Mouse (Mus musculus) thymus, adult 2 months (tissue): Measurements from ENCODE around the gene Stx8. TPM values are rescaled to one million over a fixed set of nuclear protein-coding genes. Genes with fewer than 3 reads are reported as not detected.

Experiments used
- DNase-seq: peaks from one replicate; pipeline ENCODE4 v3.0.0; 2021
- H3K27ac ChIP-seq: fragments of 200-500 bp; 2 replicates; pipeline ENCODE4 v1.5.1; 2012; ENCODE audit warnings: low read length, control low read depth; ENCODE audit not compliant: control insufficient read depth, insufficient read depth
- H3K27me3 ChIP-seq: fragments of 200-500 bp; 2 replicates; pipeline ENCODE4 v1.6.1; 2012; ENCODE audit warnings: mild to moderate bottlenecking, low read length, moderate library complexity, mixed read lengths; ENCODE audit not compliant: control insufficient read depth, insufficient read depth
- H3K36me3 ChIP-seq: fragments of 200-500 bp; 2 replicates; pipeline ENCODE4 v1.6.1; 2012; ENCODE audit warnings: mild to moderate bottlenecking, low read length, moderate library complexity; ENCODE audit not compliant: control insufficient read depth, insufficient read depth
- H3K4me1 ChIP-seq: fragments of 200-500 bp; replicated peaks from 2 replicates; pipeline ENCODE4 v1.6.1; 2012; ENCODE audit warnings: low read length; ENCODE audit not compliant: control insufficient read depth, insufficient read depth
- H3K4me3 ChIP-seq: fragments of 200-500 bp; 2 replicates; pipeline ENCODE4 v1.5.1; 2012; ENCODE audit warnings: mild to moderate bottlenecking, low read length, control low read depth, moderate library complexity; ENCODE audit not compliant: control insufficient read depth, insufficient read depth
- CTCF ChIP-seq: fragments of 200-500 bp; IDR thresholded peaks from 2 replicates; pipeline ENCODE4 v1.5.1; 2012; ENCODE audit warnings: mild to moderate bottlenecking, control low read depth, low read length, moderate library complexity, borderline replicate concordance; ENCODE audit not compliant: control insufficient read depth, poor library complexity, insufficient read depth; ENCODE audit errors: extremely low read depth
- POLR2A ChIP-seq: fragments of 200-500 bp; IDR thresholded peaks from 2 replicates; pipeline ENCODE4 v1.6.1; 2012; ENCODE audit warnings: mild to moderate bottlenecking, low read length, control low read depth, moderate library complexity; ENCODE audit not compliant: control insufficient read depth, poor library complexity, insufficient read depth; ENCODE audit errors: extremely low read depth
- WGBS: fragments of 180-500 bp; shearing (Covaris S2); methylation state at CpG from one replicate; pipeline ENCODE4 v1.1.7; 2018; 5-methylcytosine and 5-hydroxymethylcytosine counted together
- polyA plus RNA-seq: library from polyadenylated mRNA; depleted of rRNA; stranded (reverse); fragments of >200 nt; gene quantifications from 2 replicates; pipeline ENCODE4 v1.2.3, GENCODE M21; 2012

Gene Stx8
- polyA plus RNA-seq, 1 experiment, result 8.2 TPM

DNA sequence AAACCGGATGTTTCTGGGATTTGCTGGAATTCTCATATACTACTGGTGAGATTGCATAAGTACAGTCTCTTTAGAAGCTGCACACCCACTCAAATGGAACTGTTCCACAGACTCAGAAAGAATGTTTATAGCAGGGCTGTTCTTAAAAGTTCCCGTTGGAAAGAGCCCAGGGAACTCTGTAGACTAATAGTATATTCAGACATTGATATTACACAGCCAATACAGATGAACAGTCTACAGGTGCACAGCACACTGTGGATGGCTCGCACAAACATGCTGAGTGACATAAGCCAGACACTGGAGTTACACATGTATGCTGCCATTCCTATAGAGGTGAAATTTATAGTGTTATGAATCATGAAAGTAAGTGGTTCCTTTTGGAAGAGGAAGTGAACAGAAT is 32.9 kb downstream of the Stx8 start:
- 96% methylated on average over 3 of the region's 3 CpGs for WGBS
- H3K4me1 ChIP-seq, result no peaks in the 10 kb centered on the region
- DNase-seq, result no peak
- H3K27me3 ChIP-seq, result no peaks in the 10 kb centered on the region
- H3K4me3 ChIP-seq, result no peak overlapping the region
- no peaks in the 10 kb centered on the region for H3K36me3 ChIP-seq
- TF ChIP-seq CTCF (no peak), POLR2A (no peak)
- H3K27ac ChIP-seq, result no peak overlapping the region

DNA sequence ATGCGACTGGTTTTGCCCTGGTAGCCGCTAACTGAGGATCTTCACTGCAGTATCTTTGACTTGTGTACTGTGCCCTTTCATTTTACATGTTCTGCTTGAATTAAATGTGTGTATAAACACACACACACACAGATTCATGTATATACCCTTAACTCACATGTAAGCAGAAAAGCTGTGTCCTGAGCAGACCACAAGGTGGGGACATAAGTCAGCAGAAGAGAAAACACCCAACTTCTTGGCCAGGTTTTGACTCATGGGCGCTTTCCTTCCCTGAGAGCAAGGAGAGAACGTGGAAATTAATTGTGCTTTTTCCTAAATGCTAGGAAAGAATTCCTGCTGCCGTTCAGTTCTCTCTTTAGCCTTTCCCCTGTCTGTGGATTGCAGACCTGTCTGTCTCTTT is 33.6 kb downstream of the Stx8 start:
- H3K27ac ChIP-seq, result no peak overlapping the region
- no peaks in the 10 kb centered on the region for H3K36me3 ChIP-seq
- H3K27me3 ChIP-seq, result no peaks in the 10 kb centered on the region
- no peaks in the 10 kb centered on the region for H3K4me1 ChIP-seq
- TF ChIP-seq POLR2A (no peak), CTCF (no peak)
- no peak for DNase-seq
- H3K4me3 ChIP-seq, result no peak overlapping the region
- 88% methylated on average over 5 of the region's 5 CpGs for WGBS

DNA sequence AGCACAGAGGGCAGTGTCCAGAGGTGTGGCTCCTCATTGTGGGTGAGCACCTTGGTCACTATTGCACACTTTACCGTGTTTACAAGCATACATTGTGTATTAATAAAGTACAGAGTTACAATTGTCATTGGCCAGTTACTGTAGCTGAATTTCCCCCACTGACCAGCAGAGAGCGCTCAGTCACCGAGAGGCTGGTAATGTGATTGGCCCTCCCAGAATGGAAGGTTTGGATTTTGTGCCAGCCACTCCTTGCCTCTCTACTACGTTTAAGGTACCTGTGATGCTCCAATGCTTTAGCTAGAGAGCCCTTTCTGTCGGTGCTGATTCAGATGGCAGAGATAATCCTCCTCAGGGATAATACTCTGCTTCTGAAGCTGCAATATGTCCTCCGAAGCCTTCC is 38.2 kb downstream of the Stx8 start:
- H3K4me1 ChIP-seq, result no peaks in the 10 kb centered on the region
- H3K4me3 ChIP-seq, result no peak overlapping the region
- no peaks in the 10 kb centered on the region for H3K27me3 ChIP-seq
- no peaks in the 10 kb centered on the region for H3K36me3 ChIP-seq
- 27% methylated on average over 6 of the region's 6 CpGs for WGBS
- TF ChIP-seq POLR2A (no peak), CTCF (no peak)
- DNase-seq, result peak; percentile 73
- no peak overlapping the region for H3K27ac ChIP-seq

DNA sequence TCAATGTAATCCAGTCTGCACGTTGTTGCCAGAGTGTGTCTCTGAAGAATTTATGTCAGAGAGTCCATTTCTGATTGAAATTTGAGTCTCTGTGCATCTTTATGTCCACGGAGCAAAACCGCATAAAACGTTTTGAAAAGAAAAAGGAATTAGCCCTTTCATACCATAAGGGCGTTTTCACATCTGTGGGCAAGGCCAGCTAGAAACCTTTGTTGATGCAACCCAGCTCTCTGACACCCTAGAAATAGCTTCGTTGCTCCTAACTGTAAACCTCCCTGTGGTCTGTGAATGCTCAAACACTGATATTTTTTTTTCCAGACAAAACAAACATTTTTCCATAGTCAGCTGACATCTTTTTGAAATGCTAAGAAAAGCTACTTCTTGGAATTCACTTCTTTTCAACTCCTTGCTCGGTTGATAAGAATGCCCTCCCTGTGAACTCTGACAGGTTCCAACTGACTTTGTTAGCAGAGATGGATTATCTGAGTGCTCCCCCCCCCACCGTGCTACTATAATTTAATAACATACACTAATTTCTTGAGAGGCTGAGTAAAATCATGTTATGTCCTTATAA is 40.3 kb downstream of the Stx8 start:
- 84% methylated on average over 8 of the region's 8 CpGs for WGBS
- Histone ChIP-seq H3K4me3 (no peak overlapping the region), H3K4me1 (no peaks in the 10 kb centered on the region), H3K27me3 (no peaks in the 10 kb centered on the region), H3K36me3 (no peaks in the 10 kb centered on the region), H3K27ac (no peak overlapping the region)
- no peak for DNase-seq
- TF ChIP-seq POLR2A (no peak), CTCF (no peak)

DNA sequence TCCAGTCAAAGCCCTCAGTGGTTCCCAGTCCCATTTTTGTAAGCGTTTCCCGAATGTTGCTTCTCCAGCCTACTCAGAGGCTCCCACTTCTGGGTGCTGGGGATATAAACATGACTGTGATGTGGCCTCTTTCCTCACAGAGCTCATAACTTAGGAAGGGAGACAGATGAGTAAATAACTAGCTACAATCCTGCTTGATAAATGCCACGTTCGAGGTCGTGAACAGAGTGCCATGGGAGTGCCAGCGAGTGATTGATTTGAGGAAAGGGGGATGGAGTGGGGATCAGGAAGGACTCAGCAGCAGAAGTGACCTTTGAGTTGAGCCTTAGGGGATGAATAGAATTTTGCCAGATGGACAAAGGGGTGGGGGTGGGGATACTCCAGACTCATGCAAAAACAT is 41.7 kb downstream of the Stx8 start:
- DNase-seq, result no peak
- H3K27me3 ChIP-seq, result no peaks in the 10 kb centered on the region
- no peak overlapping the region for H3K27ac ChIP-seq
- no peaks in the 10 kb centered on the region for H3K4me1 ChIP-seq
- TF ChIP-seq CTCF (no peak), POLR2A (no peak)
- H3K36me3 ChIP-seq, result no peaks in the 10 kb centered on the region
- 96% methylated on average over 6 of the region's 6 CpGs for WGBS
- H3K4me3 ChIP-seq, result no peak overlapping the region

DNA sequence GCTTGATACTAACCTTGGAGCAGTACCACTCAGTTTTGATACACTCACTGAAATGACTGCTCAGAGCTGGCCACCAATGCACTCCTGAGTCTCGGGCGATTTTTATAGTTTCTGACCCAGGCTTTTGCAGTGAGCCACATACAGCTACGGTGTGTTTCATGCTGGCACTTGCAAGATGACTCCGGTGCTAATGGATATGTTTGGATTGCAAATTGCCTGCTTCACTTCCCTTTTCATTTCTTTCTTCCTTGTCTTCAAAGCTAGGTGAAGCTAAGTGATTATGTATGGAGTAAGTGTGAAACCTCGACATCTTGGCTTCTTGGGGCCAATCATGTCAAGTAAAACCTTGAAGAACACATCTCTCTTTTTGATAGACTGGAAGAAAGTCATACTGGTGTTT is 43.4 kb downstream of the Stx8 start:
- 94% methylated on average over 5 of the region's 5 CpGs for WGBS
- Histone ChIP-seq H3K4me1 (no peaks in the 10 kb centered on the region), H3K27ac (no peak overlapping the region), H3K27me3 (no peaks in the 10 kb centered on the region), H3K36me3 (no peaks in the 10 kb centered on the region), H3K4me3 (no peak overlapping the region)
- DNase-seq, result no peak
- TF ChIP-seq CTCF, result no peak
- TF ChIP-seq POLR2A, result no peak

DNA sequence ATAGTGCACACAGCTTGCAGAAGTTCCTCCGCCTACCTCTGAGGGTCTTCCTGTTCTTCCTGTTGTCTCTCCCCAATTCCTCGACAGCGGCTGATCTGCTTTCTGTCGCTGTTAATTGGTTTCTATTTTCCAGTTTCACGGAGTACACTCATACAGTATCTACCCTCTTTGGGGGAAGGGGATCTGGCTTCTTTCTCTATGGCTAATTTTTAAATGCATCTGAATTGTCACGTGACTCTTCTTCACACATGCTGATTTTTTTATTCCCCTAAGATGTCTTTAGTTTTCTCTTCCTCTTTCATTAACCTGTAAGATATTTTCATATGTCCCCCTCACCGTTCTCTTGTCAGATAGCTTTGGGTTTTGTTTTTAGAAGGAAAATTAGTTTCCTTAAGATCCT is 46.2 kb downstream of the Stx8 start:
- WGBS, result 95% methylated on average over 7 of the region's 7 CpGs
- H3K27ac ChIP-seq, result no peak overlapping the region
- H3K27me3 ChIP-seq, result no peaks in the 10 kb centered on the region
- H3K4me3 ChIP-seq, result no peak overlapping the region
- H3K36me3 ChIP-seq, result no peaks in the 10 kb centered on the region
- no peaks in the 10 kb centered on the region for H3K4me1 ChIP-seq
- DNase-seq, result no peak
- no peak for TF ChIP-seq POLR2A
- no peak for TF ChIP-seq CTCF
